Mouse (Mus musculus): Measurements from ENCODE around the gene Cyren. TPM values are rescaled to one million over a fixed set of nuclear protein-coding genes. Genes with fewer than 3 reads are reported as not detected.

Cyren gene
- polyA plus RNA-seq, 1 experiment from 2014 or later: 17.1 TPM

- H3K9me3 ChIP-seq: no peaks in the 10 kb centered on the region
- no peak overlapping the region for H3K27ac ChIP-seq
- H3K36me3 ChIP-seq: 0 out of 2 replicates have a peak, but pooled peaks cover 6% of the 10 kb centered on the region
- H3K4me3 ChIP-seq: no peak overlapping the region
- no peak overlapping the region for H3K4me2 ChIP-seq (replicated peaks)
- H3K4me1 ChIP-seq: peaks cover 29% of the 10 kb centered on the region
- no peak overlapping the region for H3K9ac ChIP-seq
- no peak for ATAC-seq (ENCODE audit: insufficient number of reproducible peaks, insufficient read depth, low FRiP score, low TSS enrichment)
- H3K27me3 ChIP-seq: no peaks in the 10 kb centered on the region
- 82% methylated on average over 10 of the region's 10 CpGs for WGBS
These were observed 5.0 kb downstream of the Cyren start for GRCm38 (mm10) chr6:34872871-34873270.

- H3K4me2 ChIP-seq (replicated peaks): no peak overlapping the region
- no peaks in the 10 kb centered on the region for H3K9me3 ChIP-seq
- H3K4me1 ChIP-seq: peaks cover 28% of the 10 kb centered on the region
- no peak overlapping the region for H3K4me3 ChIP-seq
- no peak overlapping the region for H3K9ac ChIP-seq
- 90% methylated on average over 7 of the region's 7 CpGs for WGBS
- H3K36me3 ChIP-seq: 0 out of 2 replicates have a peak, but pooled peaks cover 6% of the 10 kb centered on the region
- no peak for ATAC-seq (ENCODE audit: insufficient number of reproducible peaks, insufficient read depth, low FRiP score, low TSS enrichment)
- no peaks in the 10 kb centered on the region for H3K27me3 ChIP-seq
- H3K27ac ChIP-seq: no peak overlapping the region
These were observed 5.9 kb downstream of the Cyren start for GRCm38 (mm10) chr6:34871929-34872328.

- WGBS: 49% methylated on average over 5 of the region's 5 CpGs
- H3K4me1 ChIP-seq: peaks cover 19% of the 10 kb centered on the region
- H3K9ac ChIP-seq: no peak overlapping the region
These were observed 7.1 kb downstream of the Cyren start for GRCm38 (mm10) chr6:34870724-34871123.

GRCm38 (mm10) chr6:34870136-34870535 is 7.7 kb downstream of the Cyren start:
- Histone ChIP-seq H3K4me3 (no peak overlapping the region), H3K36me3 (0 out of 2 replicates have a peak, but pooled peaks cover 4% of the 10 kb centered on the region), H3K9ac (no peak overlapping the region), H3K27ac (0 out of 2 replicates have a peak overlapping the region, but pooled peaks have one; percentile 11), H3K9me3 (no peaks in the 10 kb centered on the region), H3K4me2 (replicated peaks) (no peak overlapping the region), H3K4me1 (peaks cover 17% of the 10 kb centered on the region), H3K27me3 (no peaks in the 10 kb centered on the region)
- WGBS: 72% methylated on average over 5 of the region's 5 CpGs
- ATAC-seq (ENCODE audit: insufficient number of reproducible peaks, insufficient read depth, low FRiP score, low TSS enrichment): no peak

More at GRCm38 (mm10) chr6:34870724-34871123, 7.1 kb downstream of the Cyren start:
- H3K4me2 ChIP-seq (replicated peaks): no peak overlapping the region
- H3K27me3 ChIP-seq: no peaks in the 10 kb centered on the region
- H3K27ac ChIP-seq: peak overlapping the region; percentile 57
- 0 out of 2 replicates have a peak, but pooled peaks cover 4% of the 10 kb centered on the region for H3K36me3 ChIP-seq
- H3K9me3 ChIP-seq: no peaks in the 10 kb centered on the region
- H3K4me3 ChIP-seq: no peak overlapping the region
- no peak for ATAC-seq (ENCODE audit: insufficient number of reproducible peaks, insufficient read depth, low FRiP score, low TSS enrichment)

- H3K36me3 ChIP-seq: 0 out of 2 replicates have a peak, but pooled peaks cover 3% of the 10 kb centered on the region
- no peak for ATAC-seq (ENCODE audit: insufficient number of reproducible peaks, insufficient read depth, low FRiP score, low TSS enrichment)
- H3K4me2 ChIP-seq (replicated peaks): no peak overlapping the region
- H3K4me3 ChIP-seq: no peak overlapping the region
- no peaks in the 10 kb centered on the region for H3K9me3 ChIP-seq
- H3K4me1 ChIP-seq: peaks cover 14% of the 10 kb centered on the region
- H3K9ac ChIP-seq: no peak overlapping the region
- WGBS: 72% methylated on average over 13 of the region's 13 CpGs
- H3K27me3 ChIP-seq: no peaks in the 10 kb centered on the region
- 0 out of 2 replicates have a peak overlapping the region, but pooled peaks have one; percentile 8 for H3K27ac ChIP-seq
These were observed 8.5 kb downstream of the Cyren start for GRCm38 (mm10) chr6:34869225-34869915.

GRCm38 (mm10) chr6:34868507-34869217 is 9.2 kb downstream of the Cyren start:
- 85% methylated on average over 20 of the region's 20 CpGs for WGBS
- Histone ChIP-seq H3K4me3 (no peak overlapping the region), H3K9me3 (no peaks in the 10 kb centered on the region), H3K36me3 (no peaks in the 10 kb centered on the region), H3K4me2 (replicated peaks) (no peak overlapping the region), H3K4me1 (peaks cover 15% of the 10 kb centered on the region), H3K27ac (no peak overlapping the region), H3K9ac (no peak overlapping the region), H3K27me3 (no peaks in the 10 kb centered on the region)
- no peak for ATAC-seq (ENCODE audit: insufficient number of reproducible peaks, insufficient read depth, low FRiP score, low TSS enrichment)

- peaks cover 19% of the 10 kb centered on the region for H3K4me1 ChIP-seq
- no peak overlapping the region for H3K4me3 ChIP-seq
- no peak overlapping the region for H3K27ac ChIP-seq
- H3K4me2 ChIP-seq (replicated peaks): no peak overlapping the region
- 69% methylated on average over 10 of the region's 10 CpGs for WGBS
- H3K36me3 ChIP-seq: no peaks in the 10 kb centered on the region
- H3K9me3 ChIP-seq: no peaks in the 10 kb centered on the region
- H3K27me3 ChIP-seq: no peaks in the 10 kb centered on the region
- ATAC-seq (ENCODE audit: insufficient number of reproducible peaks, insufficient read depth, low FRiP score, low TSS enrichment): no peak
- H3K9ac ChIP-seq: no peak overlapping the region
These were observed 9.9 kb downstream of the Cyren start for GRCm38 (mm10) chr6:34867995-34868350.

- 70% methylated on average over 16 of the region's 16 CpGs for WGBS
- no peak overlapping the region for H3K9ac ChIP-seq
These were observed 10.4 kb downstream of the Cyren start for GRCm38 (mm10) chr6:34867301-34867994.

GRCm38 (mm10) chr6:34866786-34867185 is 11.1 kb downstream of the Cyren start:
- Histone ChIP-seq H3K4me2 (replicated peaks) (no peak overlapping the region), H3K9ac (no peak overlapping the region), H3K27ac (no peak overlapping the region), H3K4me1 (peaks cover 23% of the 10 kb centered on the region), H3K36me3 (no peaks in the 10 kb centered on the region), H3K27me3 (no peaks in the 10 kb centered on the region), H3K9me3 (no peaks in the 10 kb centered on the region), H3K4me3 (no peak overlapping the region)
- 36% methylated on average over 8 of the region's 8 CpGs for WGBS
- ATAC-seq (ENCODE audit: insufficient number of reproducible peaks, insufficient read depth, low FRiP score, low TSS enrichment): no peak

More at GRCm38 (mm10) chr6:34867301-34867994, 10.4 kb downstream of the Cyren start:
- no peak overlapping the region for H3K27ac ChIP-seq
- no peaks in the 10 kb centered on the region for H3K36me3 ChIP-seq
- no peak overlapping the region for H3K4me3 ChIP-seq
- H3K4me1 ChIP-seq: peaks cover 23% of the 10 kb centered on the region
- no peak for ATAC-seq (ENCODE audit: insufficient number of reproducible peaks, insufficient read depth, low FRiP score, low TSS enrichment)
- H3K4me2 ChIP-seq (replicated peaks): no peak overlapping the region
- H3K9me3 ChIP-seq: no peaks in the 10 kb centered on the region
- H3K27me3 ChIP-seq: no peaks in the 10 kb centered on the region

- no peak overlapping the region for H3K4me2 ChIP-seq (replicated peaks)
- H3K9ac ChIP-seq: no peak overlapping the region
- H3K4me1 ChIP-seq: peaks cover 21% of the 10 kb centered on the region
- H3K4me3 ChIP-seq: no peak overlapping the region
- WGBS: 52% methylated on average over 7 of the region's 7 CpGs
- H3K27ac ChIP-seq: no peak overlapping the region
- no peak for ATAC-seq (ENCODE audit: insufficient number of reproducible peaks, insufficient read depth, low FRiP score, low TSS enrichment)
- H3K36me3 ChIP-seq: no peaks in the 10 kb centered on the region
- no peaks in the 10 kb centered on the region for H3K27me3 ChIP-seq
- no peaks in the 10 kb centered on the region for H3K9me3 ChIP-seq
These were observed 11.9 kb downstream of the Cyren start for GRCm38 (mm10) chr6:34865711-34866593.

GRCm38 (mm10) chr6:34865213-34865612 is 12.6 kb downstream of the Cyren start:
- 54% methylated on average over 5 of the region's 5 CpGs for WGBS
- Histone ChIP-seq H3K27ac (no peak overlapping the region), H3K9ac (no peak overlapping the region), H3K36me3 (no peaks in the 10 kb centered on the region), H3K4me1 (peaks cover 17% of the 10 kb centered on the region), H3K4me2 (replicated peaks) (no peak overlapping the region), H3K4me3 (no peak overlapping the region), H3K27me3 (no peaks in the 10 kb centered on the region), H3K9me3 (no peaks in the 10 kb centered on the region)
- no peak for ATAC-seq (ENCODE audit: insufficient number of reproducible peaks, insufficient read depth, low FRiP score, low TSS enrichment)

Data from embryonic facial prominence, embryonic 12.5 days (tissue).